Mouse (Mus musculus) subcutaneous adipose tissue, adult 2 months (tissue): ENCODE data around the gene Olfr67. TPM values are rescaled to one million over a fixed set of nuclear protein-coding genes. Genes with fewer than 3 reads are reported as not detected.

Source experiments
- polyA plus RNA-seq: library from polyadenylated mRNA; depleted of rRNA; stranded (reverse); fragments of >200 nt; gene quantifications from 2 replicates; pipeline ENCODE4 v1.2.3, GENCODE M21; 2012; ENCODE audit warnings: low replicate concordance; rRNA removed

Olfr67 gene
- not detected in 2 replicates for polyA plus RNA-seq

GRCm38 (mm10) chr7:103791721-103792120 is at the start of gene Olfr67:
TSS of gene Olfr67 (minus strand) at chr7:103791821.

GRCm38 (mm10) chr7:103840268-103840667 is 48.6 kb upstream of the Olfr67 start, which contains the start of gene Hbb-bh2:
TSS of gene Hbb-bh2 (minus strand) at chr7:103840520.

GRCm38 (mm10) chr7:103827808-103828207 is 36.2 kb upstream of the Olfr67 start, which contains the start of gene Hbb-bs:
TSS of gene Hbb-bs (minus strand) at chr7:103828096.

GRCm38 (mm10) chr7:103813766-103814165 is 22.1 kb upstream of the Olfr67 start, which contains the start of gene Hbb-bt:
TSS of gene Hbb-bt (minus strand) at chr7:103813996.

DNA sequence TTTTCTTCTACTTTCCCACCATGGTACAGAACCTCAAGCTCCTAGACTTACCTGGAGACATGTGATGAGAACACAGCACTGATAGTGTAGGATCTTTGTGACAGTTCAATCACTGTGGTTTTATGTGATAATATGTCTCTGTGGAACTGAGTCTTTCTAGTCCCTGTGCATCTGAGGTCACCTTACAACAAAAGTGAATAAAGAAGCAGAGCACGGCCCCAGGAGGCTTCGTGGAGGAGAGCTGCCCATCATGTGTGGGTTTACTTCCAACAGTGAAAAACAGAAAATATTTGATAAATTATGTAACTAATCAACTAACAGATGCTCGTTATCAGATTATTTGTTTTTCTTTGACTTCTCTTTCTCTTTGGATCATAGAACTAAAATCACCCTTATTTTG is 12.0 kb downstream of the Olfr67 start, which contains the start of gene Olfr68:
Olfr68 (minus strand) TSS at position 101 of the 400 bp plus-strand sequence.

GRCm38 (mm10) chr7:103771494-103771893 is 20.1 kb downstream of the Olfr67 start, which contains the start of gene Olfr69:
TSS of gene Olfr69 (minus strand) at chr7:103771594.

GRCm38 (mm10) chr7:103757233-103757632 is 34.4 kb downstream of the Olfr67 start, which contains the start of gene Olfr630:
TSS of gene Olfr630 (minus strand) at chr7:103757333.

DNA sequence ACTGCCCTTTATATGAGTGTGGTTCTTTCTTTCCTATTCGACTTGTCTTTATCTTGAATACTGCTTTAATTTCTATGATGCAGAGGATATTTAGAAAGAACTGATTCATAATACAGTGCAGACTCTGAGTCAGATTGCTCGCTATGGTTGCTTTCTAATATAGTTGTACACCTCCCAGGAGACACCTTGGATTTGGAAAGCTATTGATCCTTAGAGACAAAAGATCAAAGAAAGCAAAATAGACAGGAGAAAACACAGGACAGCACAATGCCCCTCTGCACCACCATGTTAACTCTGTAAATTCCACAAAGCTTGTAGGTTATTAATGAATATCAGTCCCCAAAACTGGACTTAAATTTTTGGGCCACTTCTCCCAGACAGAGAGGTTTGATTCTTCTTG is 46.8 kb downstream of the Olfr67 start, which contains the start of gene Olfr629:
Olfr629 (minus strand) TSS at position 101 of the 400 bp plus-strand sequence.

Other genes starting within 250 kb of the Olfr67 start
- not detected in 2 replicates for gene Olfr612, start 249.1 kb downstream of the Olfr67 start, polyA plus RNA-seq
- gene Olfr613, start 243.7 kb downstream of the Olfr67 start, polyA plus RNA-seq, result not detected in 2 replicates
- gene Olfr615, start 235.7 kb downstream of the Olfr67 start, polyA plus RNA-seq, result not detected in 2 replicates
- not detected in 2 replicates for gene Olfr616, start 222.7 kb downstream of the Olfr67 start, polyA plus RNA-seq
- not detected in 2 replicates for gene Olfr617, start 218.8 kb downstream of the Olfr67 start, polyA plus RNA-seq
- gene Olfr618, start 201.7 kb downstream of the Olfr67 start, polyA plus RNA-seq, result not detected in 2 replicates
- gene Olfr619, start 191.2 kb downstream of the Olfr67 start, polyA plus RNA-seq, result not detected in 2 replicates
- not detected in 2 replicates for gene Olfr620, start 179.3 kb downstream of the Olfr67 start, polyA plus RNA-seq
- gene Olfr622, start 149.1 kb downstream of the Olfr67 start, polyA plus RNA-seq, result not detected in 2 replicates
- not detected in 2 replicates for gene Olfr623, start 128.1 kb downstream of the Olfr67 start, polyA plus RNA-seq
- gene Olfr624, start 120.6 kb downstream of the Olfr67 start, polyA plus RNA-seq, result not detected in 2 replicates
- not detected in 2 replicates for gene Olfr625-ps1, start 109.1 kb downstream of the Olfr67 start, polyA plus RNA-seq
- not detected in 2 replicates for gene Olfr243, start 77.2 kb downstream of the Olfr67 start, polyA plus RNA-seq
- not detected in 2 replicates for gene Olfr628, start 61.4 kb downstream of the Olfr67 start, polyA plus RNA-seq
- not detected in 2 replicates for gene Olfr629, start 46.9 kb downstream of the Olfr67 start, polyA plus RNA-seq
- not detected in 2 replicates for gene Olfr630, start 34.5 kb downstream of the Olfr67 start, polyA plus RNA-seq
- not detected in 2 replicates for gene Olfr69, start 20.2 kb downstream of the Olfr67 start, polyA plus RNA-seq
- gene Olfr68, start 12.1 kb downstream of the Olfr67 start, polyA plus RNA-seq, result not detected in 2 replicates
- gene Hbb-bt, start 22.2 kb upstream of the Olfr67 start, polyA plus RNA-seq, result 130 and 168 TPM in 2 replicates
- 1,520 and 2,066 TPM in 2 replicates for gene Hbb-bs, start 36.3 kb upstream of the Olfr67 start, polyA plus RNA-seq
- not detected in 2 replicates for gene Hbb-bh2, start 48.7 kb upstream of the Olfr67 start, polyA plus RNA-seq
- not detected in 2 replicates for gene Hbb-bh1, start 51.3 kb upstream of the Olfr67 start, polyA plus RNA-seq
- gene Hbb-y, start 61.4 kb upstream of the Olfr67 start, polyA plus RNA-seq, result not detected in 2 replicates
- not detected in 2 replicates for gene Olfr66, start 94.4 kb upstream of the Olfr67 start, polyA plus RNA-seq
- gene Olfr64, start 102.7 kb upstream of the Olfr67 start, polyA plus RNA-seq, result not detected in 2 replicates
- not detected in 2 replicates for gene Olfr65, start 111.7 kb upstream of the Olfr67 start, polyA plus RNA-seq
- gene Olfr631, start 137.0 kb upstream of the Olfr67 start, polyA plus RNA-seq, result not detected in 2 replicates
- gene Olfr632, start 142.5 kb upstream of the Olfr67 start, polyA plus RNA-seq, result not detected in 2 replicates
- gene Olfr633, start 152.6 kb upstream of the Olfr67 start, polyA plus RNA-seq, result not detected in 2 replicates
- not detected in 2 replicates for gene Olfr635, start 179.3 kb upstream of the Olfr67 start, polyA plus RNA-seq
- gene Olfr638, start 206.9 kb upstream of the Olfr67 start, polyA plus RNA-seq, result not detected in 2 replicates
- gene Olfr639, start 225.5 kb upstream of the Olfr67 start, polyA plus RNA-seq, result not detected in 2 replicates
- gene Olfr640, start 233.8 kb upstream of the Olfr67 start, polyA plus RNA-seq, result not detected in 2 replicates
- not detected in 2 replicates for gene Olfr641, start 243.6 kb upstream of the Olfr67 start, polyA plus RNA-seq